Mouse (Mus musculus) lung, postnatal 0 days (tissue): ENCODE data around the gene Abcf1. TPM values are rescaled to one million over a fixed set of nuclear protein-coding genes. Genes with fewer than 3 reads are reported as not detected.

Experiments used
- ATAC-seq: fragments of 200-750 bp; cut with Nextera tagmentation; 2 replicates; pipeline ENCODE4 v1.8.0; 2017; ENCODE audit warnings: moderate library complexity
- DNase-seq: peaks from one replicate; pipeline ENCODE4 v3.0.0-alpha.2; 2016; ENCODE audit warnings: low spot score
- H3K27ac ChIP-seq: fragments of 300-500 bp; sonication (generic); 2 replicates; pipeline ENCODE4 v1.5.1; 2014; ENCODE audit warnings: antibody characterized with exemption, mild to moderate bottlenecking, low read length, mixed read lengths
- H3K27me3 ChIP-seq: fragments of 300-500 bp; sonication (generic); replicated peaks from 2 replicates; pipeline ENCODE4 v1.6.1; 2014; ENCODE audit warnings: low read length, mixed read lengths; ENCODE audit not compliant: insufficient read depth
- H3K36me3 ChIP-seq: fragments of 300-500 bp; sonication (generic); 2 replicates; pipeline ENCODE4 v1.6.1; 2014; ENCODE audit warnings: low read length, mixed read lengths; ENCODE audit not compliant: insufficient read depth
- H3K4me1 ChIP-seq: fragments of 300-500 bp; sonication (generic); 2 replicates; pipeline ENCODE4 v1.6.1; 2014; ENCODE audit warnings: antibody characterized with exemption, low read depth, low read length, mixed read lengths; ENCODE audit not compliant: insufficient read depth
- H3K4me2 ChIP-seq: fragments of 300-500 bp; sonication (generic); replicated peaks from 2 replicates; pipeline ENCODE4 v1.6.1; 2014; ENCODE audit warnings: low read depth, mild to moderate bottlenecking, low read length, moderate library complexity, mixed read lengths
- H3K4me3 ChIP-seq: fragments of 300-500 bp; sonication (generic); 2 replicates; pipeline ENCODE4 v1.5.1; 2014; ENCODE audit warnings: low read depth, low read length
- H3K9ac ChIP-seq: fragments of 300-500 bp; sonication (generic); replicated peaks from 2 replicates; pipeline ENCODE4 v1.6.1; 2014; ENCODE audit warnings: low read depth, mild to moderate bottlenecking
- H3K9me3 ChIP-seq: fragments of 300-500 bp; sonication (generic); 2 replicates; pipeline ENCODE4 v1.6.1; 2016; ENCODE audit warnings: low read length, mixed read lengths
- CTCF ChIP-seq: IDR thresholded peaks from 2 replicates; pipeline ENCODE4 v1.5.1; 2016; ENCODE audit warnings: antibody characterized with exemption, mild to moderate bottlenecking
- EP300 ChIP-seq: IDR thresholded peaks from 2 replicates; pipeline ENCODE4 v1.6.1; 2016; ENCODE audit warnings: antibody characterized with exemption, mild to moderate bottlenecking, control low read depth
- WGBS: fragments of 180-500 bp; shearing (Covaris S2); extraction: QIAGEN DNeasy Blood & Tissue Kit; methylation state at CpG from one replicate; pipeline ENCODE4 v1.1.7; 2014; 5-methylcytosine and 5-hydroxymethylcytosine counted together
- polyA plus RNA-seq: library from polyadenylated mRNA; unstranded; fragments of >200 nt; fragmentation: Nextera tagmentation; extraction: Ambion mirVana; gene quantifications from 2 replicates; pipeline ENCODE4 v1.2.1, GENCODE M21; 2015

Abcf1 gene
- polyA plus RNA-seq, 1 experiment from 2014 or later: 61.2 TPM

GRCm38 (mm10) chr17:35918276-35919059 lies 51.1 kb downstream of the Abcf1 start:
- DNase-seq: peak; percentile 87
- TF ChIP-seq EP300 (peak; percentile 46; the same call in 1 of the 2 replicates), CTCF (no peak)
- under 1% methylated on average over 11 of the region's 11 CpGs for WGBS

GRCm38 (mm10) chr17:35917463-35918251 lies 51.9 kb downstream of the Abcf1 start:
- Histone ChIP-seq H3K9ac (peak overlapping the region; percentile 99), H3K27me3 (no peaks in the 10 kb centered on the region), H3K27ac (peak overlapping the region; percentile 99), H3K4me2 (peak overlapping the region; percentile 70), H3K4me3 (peak overlapping the region; percentile 76), H3K36me3 (no peaks in the 10 kb centered on the region), H3K9me3 (no peaks in the 10 kb centered on the region), H3K4me1 (peaks cover 22% of the 10 kb centered on the region)
- ATAC-seq (no peak), DNase-seq (peak; percentile 85)
- WGBS: under 1% methylated on average over 13 of the region's 13 CpGs
- TF ChIP-seq CTCF (no peak), EP300 (peak; percentile 58)

More at GRCm38 (mm10) chr17:35918276-35919059, 51.1 kb downstream of the Abcf1 start:
- ATAC-seq: no peak
- Histone ChIP-seq H3K4me1 (peaks cover 22% of the 10 kb centered on the region), H3K36me3 (no peaks in the 10 kb centered on the region), H3K27ac (peak overlapping the region; percentile 99), H3K4me2 (peak overlapping the region; percentile 70), H3K9ac (peak overlapping the region; percentile 99), H3K4me3 (peak overlapping the region; percentile 76), H3K9me3 (no peaks in the 10 kb centered on the region), H3K27me3 (no peaks in the 10 kb centered on the region)

GRCm38 (mm10) chr17:35917143-35917462 lies 52.5 kb downstream of the Abcf1 start:
- peak; percentile 54 for DNase-seq
- Histone ChIP-seq H3K4me3 (peak overlapping the region; percentile 76), H3K4me2 (peak overlapping the region; percentile 70), H3K27me3 (no peaks in the 10 kb centered on the region), H3K36me3 (no peaks in the 10 kb centered on the region), H3K4me1 (peaks cover 22% of the 10 kb centered on the region), H3K9me3 (no peaks in the 10 kb centered on the region), H3K27ac (peak overlapping the region; percentile 99), H3K9ac (peak overlapping the region; percentile 99)
- no peak for ATAC-seq
- 1% methylated on average over 8 of the region's 8 CpGs for WGBS
- TF ChIP-seq EP300 (no peak), CTCF (no peak)

- Histone ChIP-seq H3K27ac (peak within 1 kb of the TSS; percentile 99), H3K9ac (peak within 1 kb of the TSS; percentile 99), H3K4me3 (peak within 1 kb of the TSS; percentile 76), H3K27me3 (no peaks in the 10 kb centered on the region), H3K9me3 (no peaks in the 10 kb centered on the region), H3K4me1 (peaks cover 19% of the 10 kb centered on the region), H3K36me3 (no peaks in the 10 kb centered on the region), H3K4me2 (peak within 1 kb of the TSS; percentile 70)
- DNase-seq (peak; percentile 100), ATAC-seq (peak; percentile 93)
- WGBS: under 1% methylated on average over 83 of the region's 83 CpGs
- TF ChIP-seq EP300 (peak; percentile 81), CTCF (peak; percentile 77)
Observed at GRCm38 (mm10) chr17:35916297-35917142, 53.0 kb downstream of the Abcf1 start, which contains the start of the genes Mrps18b and Ppp1r10. Mrps18b (minus strand) TSS chr17:35916389. Ppp1r10 (plus strand) TSS chr17:35916434.

GRCm38 (mm10) chr17:35915538-35916296 lies 53.8 kb downstream of the Abcf1 start:
- Histone ChIP-seq H3K36me3 (no peaks in the 10 kb centered on the region), H3K4me1 (peaks cover 16% of the 10 kb centered on the region), H3K4me2 (peak overlapping the region; percentile 62), H3K4me3 (peak overlapping the region; percentile 76), H3K27me3 (no peaks in the 10 kb centered on the region), H3K9ac (peak overlapping the region; percentile 39), H3K9me3 (no peaks in the 10 kb centered on the region), H3K27ac (peak overlapping the region; percentile 91)
- TF ChIP-seq EP300 (no peak), CTCF (no peak)
- peak; percentile 75 for DNase-seq
- ATAC-seq: no peak
- 3% methylated on average over 28 of the region's 28 CpGs for WGBS
